Mouse (Mus musculus) brown adipose tissue, adult 24 weeks (tissue): ENCODE data around the gene Hao1. TPM values are rescaled to one million over a fixed set of nuclear protein-coding genes. Genes with fewer than 3 reads are reported as not detected.

Source experiments
- H3K27ac ChIP-seq: fragments of 200-500 bp; replicated peaks from 2 replicates; pipeline ENCODE4 v1.5.1; 2012; ENCODE audit warnings: low read depth, mild to moderate bottlenecking, low read length
- H3K4me1 ChIP-seq: fragments of 200-500 bp; 2 replicates; pipeline ENCODE4 v1.6.1; 2012; ENCODE audit warnings: low read length, mixed read lengths; ENCODE audit not compliant: control insufficient read depth, insufficient read depth, insufficient read length
- H3K4me3 ChIP-seq: fragments of 200-500 bp; 2 replicates; pipeline ENCODE4 v1.5.1; 2012; ENCODE audit warnings: low read depth, mild to moderate bottlenecking, low read length, moderate library complexity; ENCODE audit not compliant: insufficient read depth
- polyA plus RNA-seq: library from polyadenylated mRNA; stranded (reverse); fragments of >200 nt; gene quantifications from 2 replicates; pipeline ENCODE4 v1.2.4, GENCODE M21; 2012; ENCODE audit not compliant: missing spikeins, insufficient read depth, insufficient read length

The Hao1 gene
- polyA plus RNA-seq, 1 experiment: not detected

DNA sequence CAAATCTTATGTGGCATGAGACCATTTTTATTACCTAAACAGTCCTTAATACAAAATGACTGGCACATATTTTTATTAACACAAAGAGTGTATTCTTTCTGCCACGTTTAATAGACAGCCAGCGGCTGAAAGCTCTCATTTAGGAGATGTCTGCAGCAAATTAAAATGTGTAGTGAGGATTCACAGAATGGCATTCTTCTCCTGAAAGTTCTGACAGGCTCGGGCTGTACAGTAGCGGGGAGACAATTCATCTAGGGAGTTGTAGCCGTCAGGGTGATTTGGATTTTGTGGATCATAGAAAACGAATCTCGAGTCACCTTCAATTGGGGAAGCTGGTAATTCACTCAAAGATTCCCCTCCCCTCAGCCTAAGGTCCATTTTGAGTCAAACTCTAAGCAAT is 55.7 kb downstream of the Hao1 start:
- Histone ChIP-seq H3K4me1 (no peaks in the 10 kb centered on the region), H3K4me3 (no peak overlapping the region), H3K27ac (no peak overlapping the region)

DNA sequence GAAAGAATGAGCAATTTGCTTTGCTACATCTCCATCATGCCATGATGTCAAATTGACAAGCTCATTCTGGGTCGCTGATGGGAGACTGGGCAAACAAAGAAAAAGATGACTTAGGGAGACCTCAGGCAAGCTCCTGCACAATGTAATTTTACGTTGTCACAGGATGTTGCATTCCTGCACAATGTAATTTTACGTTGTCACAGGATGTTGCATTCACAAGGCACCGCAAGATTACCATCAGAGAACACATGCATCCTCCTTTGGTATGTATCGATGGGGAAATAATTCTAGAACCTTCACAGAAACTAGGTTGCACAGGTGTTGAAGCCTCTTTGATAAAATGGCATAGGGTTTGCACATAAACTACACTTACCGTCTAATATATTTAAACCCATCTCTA is 65.5 kb downstream of the Hao1 start:
- H3K4me3 ChIP-seq: no peak overlapping the region
- H3K4me1 ChIP-seq: no peaks in the 10 kb centered on the region
- no peak overlapping the region for H3K27ac ChIP-seq

DNA sequence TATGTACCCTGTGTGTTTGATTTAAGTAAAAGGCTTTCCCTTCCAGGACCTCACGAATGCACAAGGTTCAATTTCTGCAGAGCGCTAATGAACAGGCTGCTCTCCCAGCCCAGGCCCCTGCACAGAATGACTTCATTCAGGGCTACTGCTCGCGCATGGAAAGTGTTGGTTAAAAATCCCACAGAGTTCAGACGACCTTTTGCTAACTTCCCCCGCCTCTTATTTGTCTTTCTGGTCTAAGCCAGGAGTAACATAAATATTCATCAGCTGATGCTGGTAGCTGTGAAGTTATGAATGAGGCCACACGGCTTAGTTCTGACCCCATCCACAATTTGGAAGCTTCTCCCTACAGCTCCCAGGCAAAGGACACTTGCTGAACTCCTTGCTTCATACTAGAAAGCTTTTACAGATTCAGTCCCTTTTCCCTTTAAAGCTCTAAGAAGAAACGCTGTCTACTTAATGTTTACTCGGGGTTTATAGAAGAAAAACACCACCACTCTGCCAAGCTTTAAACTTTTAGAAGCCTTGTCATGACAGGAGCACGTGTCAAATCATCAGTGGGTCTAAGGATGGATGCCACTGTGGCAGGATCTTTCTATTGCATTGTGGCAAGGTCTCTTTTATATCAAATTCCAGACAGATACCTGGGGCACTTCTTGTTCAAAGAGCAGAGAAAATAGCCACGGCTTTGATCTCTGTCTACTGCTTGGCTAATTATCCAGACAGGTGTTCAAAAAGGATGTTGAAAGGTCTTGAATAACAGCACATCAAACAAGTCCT is 67.9 kb downstream of the Hao1 start:
- Histone ChIP-seq H3K4me1 (no peaks in the 10 kb centered on the region), H3K27ac (no peak overlapping the region), H3K4me3 (no peak overlapping the region)

DNA sequence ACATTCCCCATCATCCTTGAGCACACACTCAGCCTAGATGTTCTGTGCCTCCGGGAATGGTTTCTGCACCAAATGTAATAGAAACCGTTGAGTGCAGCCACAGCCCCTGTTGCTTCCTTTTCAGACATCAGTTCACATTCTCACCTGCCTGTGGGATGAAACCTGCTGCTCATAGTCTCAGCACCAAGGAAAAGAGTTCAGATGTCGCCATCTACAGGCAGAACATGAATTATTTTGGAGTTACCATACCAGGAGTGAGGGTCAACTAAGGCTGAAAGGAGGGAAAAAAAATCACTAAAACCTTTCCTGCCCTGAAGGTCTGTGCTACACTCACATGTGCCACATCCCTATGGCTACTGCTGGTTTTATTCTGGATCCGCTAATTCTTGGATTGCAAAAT is 71.5 kb downstream of the Hao1 start:
- no peaks in the 10 kb centered on the region for H3K4me1 ChIP-seq
- H3K4me3 ChIP-seq: no peak overlapping the region
- H3K27ac ChIP-seq: no peak overlapping the region

DNA sequence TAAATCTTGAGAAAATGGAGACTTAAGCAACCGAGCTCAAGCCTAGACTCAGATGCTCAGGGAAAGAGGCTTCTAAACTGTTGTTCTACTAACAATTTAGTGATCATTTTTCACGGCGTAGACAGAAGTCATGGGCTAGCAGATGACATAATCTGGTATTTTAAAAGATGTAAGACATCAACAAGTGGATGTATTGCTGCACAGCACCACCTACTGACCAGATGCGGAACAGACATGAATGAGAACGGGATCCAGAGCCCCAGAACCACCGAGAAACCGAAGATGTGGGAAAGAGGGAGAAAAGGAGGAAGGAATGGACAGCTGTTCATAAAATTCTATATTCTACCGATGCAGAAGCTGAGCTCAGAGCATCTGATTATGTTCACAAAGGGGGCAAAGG is 72.4 kb downstream of the Hao1 start:
- H3K27ac ChIP-seq: no peak overlapping the region

DNA sequence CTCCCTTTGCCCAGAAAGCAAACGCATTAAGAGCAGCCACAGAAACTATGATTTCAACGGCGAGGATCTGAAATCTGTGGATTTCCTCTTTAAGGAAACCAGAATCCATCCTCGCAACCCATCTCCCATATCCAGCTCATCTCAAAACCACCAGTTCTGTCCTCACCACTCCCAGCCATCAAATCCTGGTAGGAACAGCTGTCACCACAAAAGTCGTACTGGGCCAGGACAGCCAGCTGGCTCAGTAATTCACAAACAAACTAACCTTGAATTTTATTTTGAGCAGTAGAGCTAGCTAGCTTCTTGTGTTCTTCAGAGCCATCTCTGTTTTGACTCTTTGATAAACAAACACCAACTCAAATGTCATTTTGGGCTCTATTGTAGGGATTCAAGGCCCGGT is 73.0 kb downstream of the Hao1 start:
- no peak overlapping the region for H3K4me3 ChIP-seq

More for the DNA sequence above, 72.4 kb downstream of the Hao1 start:
- H3K4me1 ChIP-seq: no peaks in the 10 kb centered on the region
- H3K4me3 ChIP-seq: no peak overlapping the region

DNA sequence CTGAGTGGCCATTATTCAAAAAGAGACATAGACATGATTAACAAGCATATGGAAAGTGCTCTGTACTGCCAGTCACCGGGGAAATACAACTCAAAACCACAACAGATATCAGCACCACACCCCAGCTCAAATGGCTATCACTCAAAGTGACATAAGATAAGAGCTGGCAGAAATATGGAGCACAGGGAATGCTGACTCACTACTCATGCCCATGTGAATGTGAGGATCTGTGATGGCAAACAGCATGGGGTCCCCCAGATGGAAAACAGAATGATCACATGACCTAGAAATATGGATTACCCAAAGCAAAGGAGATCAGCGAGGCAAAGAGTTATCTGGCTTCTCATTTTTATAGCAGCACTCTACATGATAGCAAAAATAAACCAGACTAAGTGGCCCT is 89.0 kb downstream of the Hao1 start:
- no peaks in the 10 kb centered on the region for H3K4me1 ChIP-seq
- no peak overlapping the region for H3K27ac ChIP-seq
- H3K4me3 ChIP-seq: no peak overlapping the region

More for the DNA sequence above, 73.0 kb downstream of the Hao1 start:
- Histone ChIP-seq H3K27ac (no peak overlapping the region), H3K4me1 (no peaks in the 10 kb centered on the region)

DNA sequence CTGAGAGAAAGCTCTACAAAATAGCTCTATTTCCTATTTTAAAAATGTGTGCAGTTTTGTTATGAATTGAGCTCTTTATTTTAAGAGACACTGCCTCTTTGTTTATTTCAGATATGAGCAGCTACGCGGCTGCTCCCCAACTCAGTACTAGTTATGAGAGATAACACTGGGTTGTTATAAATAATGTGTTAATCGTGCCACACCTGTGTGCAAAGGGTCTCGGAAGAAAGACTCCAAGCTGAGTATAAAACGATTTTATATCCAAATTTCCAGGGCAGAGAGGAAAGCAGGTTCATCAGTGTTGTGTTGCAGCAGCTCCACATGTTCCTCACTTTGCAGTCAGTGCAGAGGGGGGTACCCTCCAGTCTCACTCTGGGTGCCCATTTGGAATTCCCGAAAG is 91.8 kb downstream of the Hao1 start:
- no peak overlapping the region for H3K27ac ChIP-seq
- H3K4me3 ChIP-seq: no peak overlapping the region
- no peaks in the 10 kb centered on the region for H3K4me1 ChIP-seq

DNA sequence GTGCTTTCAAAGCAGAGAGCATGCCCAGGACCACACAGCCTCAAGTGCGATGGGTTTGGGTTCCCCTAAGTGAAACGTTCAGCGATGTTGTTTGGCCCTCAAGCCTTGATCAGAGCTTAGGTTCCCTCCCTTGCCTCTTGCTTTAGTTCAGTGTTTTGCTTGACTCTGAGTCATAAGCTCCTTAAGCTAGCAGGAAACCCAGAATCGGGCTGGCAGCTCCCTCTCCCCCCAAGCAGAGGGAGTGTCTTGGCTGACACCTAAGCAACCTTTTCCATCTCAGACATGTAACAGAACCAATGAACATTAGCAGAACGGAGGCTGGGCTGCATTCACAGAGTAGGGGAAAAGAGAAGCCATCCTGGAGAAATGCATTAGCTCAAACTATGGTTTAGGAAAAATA is 93.3 kb downstream of the Hao1 start:
- no peak overlapping the region for H3K4me3 ChIP-seq
- no peak overlapping the region for H3K27ac ChIP-seq
- H3K4me1 ChIP-seq: no peaks in the 10 kb centered on the region

DNA sequence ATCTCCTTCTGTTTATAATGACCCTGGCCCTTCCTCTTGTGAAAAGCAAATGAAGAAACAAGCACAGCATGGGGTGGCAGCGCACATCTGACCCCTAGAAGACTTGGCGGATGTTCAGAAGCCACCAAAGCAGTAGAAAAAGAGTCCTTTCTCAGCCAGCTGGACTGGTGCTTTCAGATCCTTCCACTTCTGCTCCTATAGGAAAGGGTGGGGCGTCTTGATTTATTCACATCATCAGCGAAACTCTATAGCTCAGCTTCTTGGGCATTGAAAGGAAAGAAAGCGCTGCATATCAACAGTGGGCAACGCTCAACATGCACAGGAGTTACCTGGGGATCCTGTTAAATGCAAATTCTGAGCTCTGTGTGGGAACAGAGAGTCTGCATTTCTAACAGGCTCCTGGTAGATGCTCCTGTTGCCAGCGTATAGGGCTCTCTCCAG is 98.1 kb downstream of the Hao1 start:
- no peak overlapping the region for H3K4me3 ChIP-seq
- no peaks in the 10 kb centered on the region for H3K4me1 ChIP-seq
- no peak overlapping the region for H3K27ac ChIP-seq

DNA sequence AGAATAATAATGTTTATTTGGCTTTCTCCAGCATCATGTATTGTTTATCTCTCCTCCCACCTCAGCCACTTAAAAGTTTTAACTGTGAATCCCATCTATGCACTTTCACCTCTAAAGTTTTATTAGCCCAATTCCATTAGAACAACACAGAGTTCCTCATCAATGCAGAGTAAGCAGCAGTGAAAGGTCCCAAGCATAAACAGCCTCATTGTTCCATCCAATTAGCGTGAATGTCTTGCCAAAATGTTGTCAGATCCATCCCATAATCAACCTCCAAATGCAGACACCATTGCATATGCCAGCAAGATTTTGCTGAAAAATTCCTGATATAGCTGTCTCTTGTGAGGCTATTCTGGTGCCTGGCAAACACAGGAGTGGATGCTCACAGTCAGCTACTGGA is 101.4 kb downstream of the Hao1 start:
- Histone ChIP-seq H3K4me3 (no peak overlapping the region), H3K4me1 (no peaks in the 10 kb centered on the region), H3K27ac (no peak overlapping the region)

DNA sequence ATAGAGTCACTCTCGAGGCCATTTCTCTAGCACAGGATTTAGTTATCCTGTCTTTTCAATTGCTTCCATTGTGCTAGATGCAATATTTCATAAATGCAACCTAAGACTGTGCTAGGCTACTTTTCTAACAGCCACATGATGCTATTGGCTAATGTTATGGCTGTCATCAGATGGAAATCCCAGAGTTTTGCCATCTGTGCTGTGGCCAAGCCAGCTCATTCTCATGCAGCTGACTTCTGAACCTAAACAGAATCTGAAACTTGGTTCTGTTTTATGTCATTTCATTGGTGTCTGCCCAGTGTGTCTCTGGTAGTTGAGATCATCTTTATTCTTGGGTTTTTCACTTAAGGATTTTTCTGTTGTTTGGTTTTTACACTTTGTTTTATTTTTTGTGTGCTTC is 103.2 kb downstream of the Hao1 start:
- Histone ChIP-seq H3K27ac (no peak overlapping the region), H3K4me3 (no peak overlapping the region), H3K4me1 (no peaks in the 10 kb centered on the region)

Other genes starting within 250 kb of the Hao1 start
- gene Tmx4, start 89.8 kb upstream of the Hao1 start, polyA plus RNA-seq: 22.8 and 25.8 TPM in 2 replicates
- gene Plcb1, start 231.7 kb upstream of the Hao1 start, polyA plus RNA-seq: 5.7 and 8.9 TPM in 2 replicates